Mouse (Mus musculus) lung, postnatal 0 days (tissue): ENCODE data around the gene Slc25a33.

ENCODE experiments used
- CTCF ChIP-seq: IDR thresholded peaks from 2 replicates; pipeline ENCODE4 v1.5.1; 2016; ENCODE audit warnings: antibody characterized with exemption, mild to moderate bottlenecking
- EP300 ChIP-seq: IDR thresholded peaks from 2 replicates; pipeline ENCODE4 v1.6.1; 2016; ENCODE audit warnings: antibody characterized with exemption, mild to moderate bottlenecking, control low read depth

DNA sequence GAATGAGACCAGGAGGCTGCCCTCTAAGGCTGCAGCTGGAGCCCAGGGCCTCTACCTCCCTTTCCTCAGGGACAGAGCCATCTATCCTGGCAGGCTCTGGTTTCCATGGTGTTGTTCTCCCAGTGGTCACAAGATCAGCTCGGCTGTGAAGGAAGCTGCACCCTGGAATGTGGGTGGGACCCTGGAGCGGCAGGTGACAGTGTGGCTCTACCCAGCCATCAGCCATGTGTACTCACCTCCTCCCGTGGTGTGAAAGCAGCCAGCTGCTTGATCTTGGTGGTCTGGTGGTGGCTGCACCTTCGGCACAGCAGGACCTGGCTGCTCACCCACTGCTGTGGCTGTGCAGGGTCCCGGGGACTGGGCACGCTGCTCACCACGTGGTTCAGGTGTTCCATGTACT lies 43.2 kb downstream of the Slc25a33 start:
- TF ChIP-seq CTCF (no peak), EP300 (no peak)
